Mouse (Mus musculus): ENCODE data around the gene Mc3r. TPM values are rescaled to one million over a fixed set of nuclear protein-coding genes. Genes with fewer than 3 reads are reported as not detected.

Mc3r gene
- total and polyA plus RNA-seq, 3 experiments = not detected

GRCm38 (mm10) chr2:172299126-172299921, 51.0 kb downstream of the Mc3r start:
- no peak for DNase-seq (ENCODE audit: extremely low read depth)
- TF ChIP-seq SIN3A (IDR thresholded peaks at IDR 0.05; ENCODE audit: low read length) (no peak), ZC3H11A (IDR thresholded peaks at IDR 0.05; ENCODE audit: low read depth, low read length) (no peak), MAX (IDR thresholded peaks at IDR 0.05; ENCODE audit: low read length) (no peak), MAFK (IDR thresholded peaks at IDR 0.05; ENCODE audit: insufficient replicate concordance, low read length) (no peak), MEF2A (IDR thresholded peaks at IDR 0.05; ENCODE audit: borderline replicate concordance, low read depth, low read length) (no peak), NELFE (IDR thresholded peaks at IDR 0.05; ENCODE audit: low read depth, low read length) (no peak)
- dilution Hi-C loops (cut with MboI; ENCODE audit: extremely low pct_ligation_motif_present, extremely low pct_unique_long_range_greater_than_20kb, low sequenced_read_pairs) = no loop called here
- peaks cover 16 to 61% of the 10 kb centered on the region in 2 experiments for H3K36me3 ChIP-seq (replicated peaks in 1 of 2; ENCODE audit: control insufficient read depth in 1 of 2, insufficient read depth in 1 of 2, low read length in 1 of 2)
- H3K4me1 ChIP-seq (ENCODE audit: control insufficient read depth in 1 of 2, insufficient read depth in 2 of 2) = peaks cover 20 to 67% of the 10 kb centered on the region in 2 experiments
- H3K9ac ChIP-seq (ENCODE audit: insufficient read depth, low read depth) = no peak overlapping the region
- no peak overlapping the region for H3K27ac ChIP-seq (ENCODE audit: insufficient read depth, low read depth)
- peaks cover 8% of the 10 kb centered on the region for H3K9me3 ChIP-seq (replicated peaks; ENCODE audit: low read length)
- H3K4me3 ChIP-seq (replicated peaks in 1 of 3; ENCODE audit: low read depth in 2 of 3, low read length in 2 of 3, poor library complexity in 1 of 3) = no peak overlapping the region
- peaks cover 11% of the 10 kb centered on the region; the same call in 1 of the 2 replicates for H3K79me2 ChIP-seq (replicated peaks; ENCODE audit: control insufficient read depth, extremely low read depth, insufficient read depth, poor library complexity, severe bottlenecking)
- H3K27me3 ChIP-seq (replicated peaks) = no peaks in the 10 kb centered on the region
- in situ Hi-C loops (cut with MboI; ENCODE audit: low pct_ligation_motif_present, low pct_unique_long_range_greater_than_20kb, low sequenced_read_pairs) = no loop called here
- no peak overlapping the region for H3K4me2 ChIP-seq (ENCODE audit: insufficient read depth, low read depth, poor library complexity, severe bottlenecking)

Other genes with a start within 250 kb of the Mc3r start
- gene Cbln4, start 205.0 kb upstream of the Mc3r start, total RNA-seq (2012; rRNA removed) = not detected in 2 replicates
- not detected in 2 replicates for gene Cbln4, start 205.0 kb upstream of the Mc3r start, total RNA-seq (2014; rRNA removed)
- not detected in 2 replicates for gene Cbln4, start 205.0 kb upstream of the Mc3r start, polyA plus RNA-seq (2012; ENCODE audit: insufficient read length, low read depth)
- gene Fam210b, start 97.1 kb downstream of the Mc3r start, total RNA-seq (2012; rRNA removed) = 1.1 and 1.5 TPM in 2 replicates
- gene Fam210b, start 97.1 kb downstream of the Mc3r start, total RNA-seq (2014; rRNA removed) = 0.58 and 0.68 TPM in 2 replicates
- gene Fam210b, start 97.1 kb downstream of the Mc3r start, polyA plus RNA-seq (2012; ENCODE audit: insufficient read length, low read depth) = 1.1 and 1.2 TPM in 2 replicates
- gene Aurka, start 122.0 kb downstream of the Mc3r start, total RNA-seq (2012; rRNA removed) = 88.6 and 103 TPM in 2 replicates
- gene Aurka, start 122.0 kb downstream of the Mc3r start, total RNA-seq (2014; rRNA removed) = 73.6 and 84.4 TPM in 2 replicates
- gene Aurka, start 122.0 kb downstream of the Mc3r start, polyA plus RNA-seq (2012; ENCODE audit: insufficient read length, low read depth) = 113 and 128 TPM in 2 replicates
- gene Cstf1, start 122.2 kb downstream of the Mc3r start, total RNA-seq (2012; rRNA removed) = 44.2 and 52.1 TPM in 2 replicates
- gene Cstf1, start 122.2 kb downstream of the Mc3r start, total RNA-seq (2014; rRNA removed) = 59.0 and 62.1 TPM in 2 replicates
- gene Cstf1, start 122.2 kb downstream of the Mc3r start, polyA plus RNA-seq (2012; ENCODE audit: insufficient read length, low read depth) = 49.6 and 53.2 TPM in 2 replicates
- 3.8 and 5.3 TPM in 2 replicates for gene Cass4, start 145.3 kb downstream of the Mc3r start, total RNA-seq (2012; rRNA removed)
- 2.9 and 3.3 TPM in 2 replicates for gene Cass4, start 145.3 kb downstream of the Mc3r start, total RNA-seq (2014; rRNA removed)
- gene Cass4, start 145.3 kb downstream of the Mc3r start, polyA plus RNA-seq (2012; ENCODE audit: insufficient read length, low read depth) = 3.7 and 3.8 TPM in 2 replicates
- 61.4 and 66.6 TPM in 2 replicates for gene Rtf2, start 192.1 kb downstream of the Mc3r start, total RNA-seq (2012; rRNA removed)
- gene Rtf2, start 192.1 kb downstream of the Mc3r start, total RNA-seq (2014; rRNA removed) = 58.5 and 60.3 TPM in 2 replicates
- 72.9 and 90.2 TPM in 2 replicates for gene Rtf2, start 192.1 kb downstream of the Mc3r start, polyA plus RNA-seq (2012; ENCODE audit: insufficient read length, low read depth)
- 0.17 and 0.29 TPM in 2 replicates for gene Gcnt7, start 210.1 kb downstream of the Mc3r start, total RNA-seq (2012; rRNA removed)
- not detected in 2 replicates for gene Gcnt7, start 210.1 kb downstream of the Mc3r start, total RNA-seq (2014; rRNA removed)
- 0.21 TPM in 1 of 2 replicates, not detected in the other for gene Gcnt7, start 210.1 kb downstream of the Mc3r start, polyA plus RNA-seq (2012; ENCODE audit: insufficient read length, low read depth)
- 0.25 and 0.42 TPM in 2 replicates for gene Fam209, start 224.0 kb downstream of the Mc3r start, total RNA-seq (2012; rRNA removed)
- gene Fam209, start 224.0 kb downstream of the Mc3r start, total RNA-seq (2014; rRNA removed) = 0.69 TPM in 1 of 2 replicates, not detected in the other
- gene Fam209, start 224.0 kb downstream of the Mc3r start, polyA plus RNA-seq (2012; ENCODE audit: insufficient read length, low read depth) = 1.2 and 1.8 TPM in 2 replicates